Mouse (Mus musculus) spleen, adult 2 months (tissue): ENCODE results near the gene Eng. TPM values are rescaled to one million over a fixed set of nuclear protein-coding genes. Genes with fewer than 3 reads are reported as not detected.

Source experiments
- DNase-seq, 2 experiments: peaks; one replicate each; pipeline versions ENCODE4 v3.0.0 to v3.0.0-alpha.2; 2012 to 2021; ENCODE audit warnings: low spot score in 2 of 2, low read depth in 1 of 2
- H3K27ac ChIP-seq: fragments of 200-500 bp; 2 replicates; pipeline ENCODE4 v1.5.1; 2012; ENCODE audit warnings: low read length, inconsistent platforms; ENCODE audit not compliant: insufficient read depth
- H3K27me3 ChIP-seq: fragments of 200-500 bp; 2 replicates; pipeline ENCODE4 v1.6.1; 2012; ENCODE audit warnings: mild to moderate bottlenecking, moderate library complexity, low read length, inconsistent platforms; ENCODE audit not compliant: control insufficient read depth, insufficient read depth
- H3K36me3 ChIP-seq: fragments of 200-500 bp; 2 replicates; pipeline ENCODE4 v1.6.1; 2012; ENCODE audit warnings: mild to moderate bottlenecking, low read length, inconsistent platforms; ENCODE audit not compliant: control insufficient read depth, insufficient read depth
- H3K4me1 ChIP-seq: fragments of 200-500 bp; 2 replicates; pipeline ENCODE4 v1.6.1; 2011; ENCODE audit warnings: inconsistent platforms; ENCODE audit not compliant: control insufficient read depth, insufficient read depth, insufficient read length
- H3K4me3 ChIP-seq: fragments of 200-500 bp; 2 replicates; pipeline ENCODE4 v1.5.1; 2011; ENCODE audit warnings: mild to moderate bottlenecking, inconsistent platforms; ENCODE audit not compliant: insufficient read depth, insufficient read length; ENCODE audit errors: extremely low read depth
- CTCF ChIP-seq: fragments of 200-500 bp; IDR thresholded peaks from 2 replicates; pipeline ENCODE4 v1.5.1; 2011; ENCODE audit warnings: mild to moderate bottlenecking, inconsistent platforms; ENCODE audit not compliant: insufficient read depth, insufficient read length, insufficient replicate concordance; ENCODE audit errors: extremely low read depth
- POLR2A ChIP-seq: fragments of 200-500 bp; IDR thresholded peaks from 2 replicates; pipeline ENCODE4 v1.6.1; 2011; ENCODE audit warnings: low read depth, low read length, inconsistent platforms
- WGBS: fragments of 180-500 bp; shearing (Covaris S2); methylation state at CpG from one replicate; pipeline ENCODE4 v1.1.7; 2018; 5-methylcytosine and 5-hydroxymethylcytosine counted together
- polyA plus RNA-seq: library from polyadenylated mRNA; depleted of rRNA; stranded (reverse); fragments of >200 nt; gene quantifications from 2 replicates; pipeline ENCODE4 v1.2.3, GENCODE M21; 2012

Gene Eng
- polyA plus RNA-seq, 1 experiment, result 132 TPM

DNA sequence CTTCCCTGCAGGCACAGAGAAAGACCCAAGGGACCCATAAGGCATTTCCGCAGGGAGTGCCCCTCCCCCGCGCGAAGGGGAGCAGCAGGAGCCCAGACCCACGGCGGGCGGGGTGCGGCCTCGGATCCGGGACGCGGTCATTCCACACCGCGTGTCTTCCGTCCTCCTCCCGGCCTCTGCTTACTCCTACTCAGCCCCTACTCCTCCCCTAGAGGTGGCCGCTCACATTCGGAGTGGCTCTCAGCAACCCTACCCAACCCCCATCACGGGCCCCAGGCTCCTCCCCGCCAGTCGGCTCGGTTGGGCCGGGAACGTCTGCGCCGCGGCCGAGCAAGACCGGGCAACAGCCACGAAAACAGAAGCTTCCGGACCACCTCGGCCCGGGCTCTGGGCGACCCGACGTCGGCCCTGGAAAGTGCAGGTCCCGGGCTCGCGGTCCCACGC, 65.7 kb downstream of the Eng start:
- H3K4me1 ChIP-seq, result peaks cover 36% of the 10 kb centered on the region; the same call in 1 of the 2 replicates
- peak overlapping the region; percentile 99 for H3K4me3 ChIP-seq
- peak overlapping the region; percentile 84 for H3K27ac ChIP-seq
- under 1% methylated on average over 41 of the region's 41 CpGs for WGBS
- H3K27me3 ChIP-seq, result no peaks in the 10 kb centered on the region
- TF ChIP-seq POLR2A, result no peak
- no peak for TF ChIP-seq CTCF
- peak in 1 of 2 experiments; percentile 62 for DNase-seq
- H3K36me3 ChIP-seq, result peaks cover 20% of the 10 kb centered on the region

DNA sequence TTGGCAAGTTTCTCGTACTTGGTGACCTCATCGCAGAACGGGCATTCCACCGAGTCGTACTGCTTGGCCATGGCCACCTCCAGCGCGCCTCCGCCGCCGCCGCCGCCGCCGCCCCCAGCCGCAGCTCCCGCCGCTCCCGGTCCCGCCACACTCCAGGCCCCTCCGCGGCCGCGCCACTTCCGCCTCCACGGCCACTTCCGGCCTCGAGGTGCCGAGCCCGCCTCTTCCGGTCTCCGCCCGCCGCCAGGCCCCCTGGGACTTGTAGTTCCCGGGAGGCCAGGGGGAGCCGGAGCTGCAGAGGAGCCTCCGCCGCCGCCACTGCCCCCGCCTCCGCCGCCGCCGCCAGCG, 66.2 kb downstream of the Eng start:
- DNase-seq, result peak; percentile 84 to 93
- H3K36me3 ChIP-seq, result peaks cover 19% of the 10 kb centered on the region
- peak overlapping the region; percentile 99 for H3K4me3 ChIP-seq
- TF ChIP-seq CTCF (no peak), POLR2A (peak; percentile 26; the same call in 1 of the 2 replicates)
- no peaks in the 10 kb centered on the region for H3K27me3 ChIP-seq
- WGBS, result under 1% methylated on average over 26 of the region's 44 CpGs
- H3K27ac ChIP-seq, result peak overlapping the region; percentile 84
- peaks cover 36% of the 10 kb centered on the region; the same call in 1 of the 2 replicates for H3K4me1 ChIP-seq

DNA sequence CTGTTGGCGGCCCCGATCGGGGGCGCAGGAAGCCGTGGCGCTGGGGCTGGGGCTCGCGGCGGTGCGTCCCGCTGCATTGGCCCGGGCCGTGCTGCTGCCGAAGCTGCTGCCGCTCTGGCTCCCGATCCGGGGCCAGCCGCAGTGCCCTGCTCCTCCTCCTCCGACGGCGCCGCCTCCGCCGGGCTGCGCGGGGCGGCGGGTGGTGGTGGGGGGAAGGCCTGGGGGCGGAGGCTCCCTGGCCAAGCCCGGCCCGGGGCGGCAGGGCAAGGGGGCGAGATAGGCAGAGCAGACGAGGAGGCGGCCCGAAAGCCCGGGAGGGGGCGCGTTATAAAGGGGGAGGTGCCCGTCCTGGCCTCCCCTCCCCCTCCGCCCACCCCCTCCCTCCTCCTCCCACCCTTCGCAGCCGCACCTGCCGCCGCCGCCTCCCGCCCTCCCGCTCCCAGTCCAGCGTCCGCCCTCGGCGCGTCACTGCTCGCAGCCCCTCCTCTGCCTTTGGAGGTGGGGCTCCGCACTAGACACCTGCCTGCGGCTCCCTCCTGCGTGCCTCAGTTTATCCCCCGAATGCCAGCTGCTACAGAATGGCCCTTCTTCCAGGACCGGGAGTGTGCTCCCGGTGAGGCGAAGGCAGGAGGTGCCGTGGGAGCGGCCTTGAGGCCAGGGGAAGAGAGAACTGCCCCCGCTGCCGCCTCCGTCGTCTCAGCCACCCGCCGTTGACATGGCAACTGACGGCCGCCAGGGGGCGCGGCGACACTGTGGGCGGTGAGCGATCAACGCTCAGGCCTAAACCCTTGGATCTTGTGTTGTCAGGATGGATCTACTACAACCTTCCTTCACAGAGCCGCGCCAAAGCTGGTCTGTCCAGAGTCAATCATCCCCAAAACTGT, 66.8 kb downstream of the Eng start, which contains the start of gene Cdk9:
TSS of gene Cdk9 (minus strand) at position 143 of the 884 bp plus-strand sequence.
- H3K36me3 ChIP-seq, result peaks cover 14% of the 10 kb centered on the region
- peak; percentile 87 to 88 for DNase-seq
- under 1% methylated on average over 62 of the region's 79 CpGs for WGBS
- peak; percentile 97 for TF ChIP-seq CTCF
- TF ChIP-seq POLR2A, result no peak
- H3K4me3 ChIP-seq, result peak within 1 kb of the TSS; percentile 99
- H3K4me1 ChIP-seq, result peaks cover 36% of the 10 kb centered on the region; the same call in 1 of the 2 replicates
- no peaks in the 10 kb centered on the region for H3K27me3 ChIP-seq
- peak within 1 kb of the TSS; percentile 97 for H3K27ac ChIP-seq

DNA sequence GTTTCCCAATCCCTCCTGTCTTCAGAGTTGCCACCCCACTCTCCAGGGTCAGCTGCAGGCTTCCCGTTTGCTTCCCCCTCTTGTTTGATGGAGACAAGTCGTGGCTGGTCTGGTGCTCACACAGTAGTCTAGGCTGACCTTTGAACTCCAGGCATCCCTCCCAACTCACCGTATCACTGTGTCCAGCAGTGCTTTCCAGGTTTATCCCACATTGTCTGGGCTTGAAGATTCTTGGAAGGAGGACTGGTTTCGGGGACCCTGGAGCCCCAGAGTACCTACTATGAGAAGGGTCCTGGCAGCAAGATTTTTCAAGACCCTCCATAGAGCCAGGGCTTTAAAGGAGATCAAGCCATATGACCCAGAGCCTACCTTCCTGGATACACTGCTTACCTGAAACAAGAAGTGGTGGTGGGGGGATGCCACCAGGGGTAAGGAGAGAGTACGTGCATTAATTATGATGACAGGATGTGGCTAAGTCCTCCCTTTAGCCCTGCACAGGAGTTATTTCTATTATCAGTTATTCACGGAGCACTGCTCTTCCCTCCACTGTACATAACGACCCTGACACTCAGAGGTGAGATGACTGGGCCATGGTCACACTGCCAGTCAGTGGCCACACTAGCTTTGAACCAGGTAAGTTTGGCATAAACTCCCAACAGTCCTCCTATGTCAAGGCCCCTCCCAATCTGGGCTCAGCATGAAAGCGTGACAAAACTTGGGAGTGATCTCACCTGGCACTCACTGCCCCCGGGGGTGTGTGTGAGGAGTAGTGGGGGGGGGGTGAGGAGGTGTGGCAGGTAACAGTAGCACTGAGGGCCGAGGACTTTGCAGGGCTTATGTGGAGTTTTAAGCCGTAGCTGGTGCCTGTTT, 68.0 kb downstream of the Eng start:
- Histone ChIP-seq H3K27me3 (no peaks in the 10 kb centered on the region), H3K4me1 (peaks cover 43% of the 10 kb centered on the region; the same call in 1 of the 2 replicates), H3K27ac (peak overlapping the region; percentile 97), H3K36me3 (peaks cover 8% of the 10 kb centered on the region), H3K4me3 (no peak overlapping the region)
- TF ChIP-seq CTCF (no peak), POLR2A (0 out of 2 replicates have a peak, but pooled peaks have one; percentile 1)
- peak in 1 of 2 experiments; percentile 32 for DNase-seq
- 28% methylated on average over 11 of the region's 11 CpGs for WGBS

DNA sequence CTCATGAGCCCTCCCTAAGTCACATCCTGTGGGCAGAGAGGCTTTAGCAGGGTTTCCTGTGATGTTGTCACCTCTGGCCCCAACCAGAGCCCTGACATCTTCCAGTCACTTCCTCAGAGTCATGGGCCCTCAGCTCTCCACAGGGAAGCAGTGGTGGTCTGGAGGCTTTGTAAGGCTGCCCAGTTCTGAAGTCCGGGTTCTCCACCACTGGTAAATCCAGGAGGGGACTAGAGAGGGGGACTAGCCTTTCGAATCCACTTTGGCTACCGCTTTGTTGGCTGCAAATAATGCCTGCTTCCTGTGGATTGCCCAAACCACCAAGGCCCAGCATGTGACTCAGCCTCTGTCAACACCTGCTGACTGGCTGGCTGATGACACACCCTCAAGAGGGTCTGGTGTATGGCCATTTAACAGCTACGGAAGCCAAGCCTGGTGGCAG, 68.6 kb downstream of the Eng start:
- no peak overlapping the region for H3K4me3 ChIP-seq
- WGBS, result 10% methylated on average over 4 of the region's 4 CpGs
- no peaks in the 10 kb centered on the region for H3K27me3 ChIP-seq
- H3K27ac ChIP-seq, result peak overlapping the region; percentile 97
- TF ChIP-seq POLR2A (no peak), CTCF (no peak)
- peak; percentile 58 to 82 for DNase-seq
- H3K36me3 ChIP-seq, result peaks cover 2% of the 10 kb centered on the region
- peaks cover 44% of the 10 kb centered on the region; the same call in 1 of the 2 replicates for H3K4me1 ChIP-seq

DNA sequence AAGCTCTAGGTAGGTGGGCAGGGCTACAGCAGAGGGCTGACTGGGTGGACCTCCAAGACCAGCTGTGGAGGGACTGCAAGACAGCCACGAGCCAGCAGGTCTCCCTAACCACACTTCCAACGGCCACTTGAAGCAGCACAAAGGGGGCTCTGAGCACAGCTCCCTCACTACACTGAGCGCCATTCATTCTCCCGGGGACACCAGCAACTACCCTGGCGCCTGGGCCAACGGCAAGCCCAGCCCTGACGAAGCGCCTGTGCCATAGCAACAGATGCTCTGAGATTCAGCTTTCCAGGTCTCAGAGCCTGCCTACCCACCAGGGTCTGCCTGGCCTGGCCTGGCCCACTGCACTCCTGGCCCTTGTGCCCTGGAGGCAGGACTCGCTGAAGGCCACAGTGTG, 72.4 kb downstream of the Eng start:
- TF ChIP-seq CTCF (no peak), POLR2A (no peak)
- Histone ChIP-seq H3K4me3 (no peak overlapping the region), H3K27ac (no peak overlapping the region), H3K36me3 (no peaks in the 10 kb centered on the region), H3K27me3 (no peaks in the 10 kb centered on the region), H3K4me1 (peaks cover 41% of the 10 kb centered on the region; the same call in 1 of the 2 replicates)
- DNase-seq, result no peak
- whole genome bisulfite sequencing, result 57% methylated on average over 9 of the region's 9 CpGs
